Mouse (Mus musculus) kidney, postnatal 14 days (tissue): ENCODE data around the gene 2310057N15Rik.
"Not testable (repeated sequence)": the region's sequence is repeated elsewhere in the genome, so short reads cannot be mapped to it uniquely, and the experiment has no call there.

ENCODE experiments used
- DNase-seq: peaks from one replicate; pipeline ENCODE4 v3.0.0; 2022; ENCODE audit warnings: mixed read lengths

Gene 2310057N15Rik

DNA sequence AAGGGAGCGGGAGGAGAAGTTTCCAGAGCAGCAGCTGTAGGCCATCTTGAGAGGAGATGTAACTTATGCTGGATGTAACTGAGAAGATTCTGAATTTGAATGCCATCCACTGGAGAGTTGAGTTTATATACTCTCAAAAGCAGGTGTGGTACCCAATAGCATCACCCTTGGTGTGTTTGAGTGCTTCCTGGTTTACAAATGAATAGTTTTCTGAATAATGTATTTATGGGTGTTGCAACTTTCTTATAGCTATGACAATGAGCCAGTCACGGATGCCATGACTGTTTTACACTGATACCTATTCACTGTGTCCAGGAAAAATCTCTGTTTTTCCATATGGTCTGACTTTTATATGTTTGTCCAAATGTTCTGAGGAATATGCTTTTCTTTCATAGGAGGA, at the start of gene 2310057N15Rik:
Gene 2310057N15Rik (minus strand): TSS at position 101 of the 400 bp plus-strand sequence.
- no peak for DNase-seq

DNA sequence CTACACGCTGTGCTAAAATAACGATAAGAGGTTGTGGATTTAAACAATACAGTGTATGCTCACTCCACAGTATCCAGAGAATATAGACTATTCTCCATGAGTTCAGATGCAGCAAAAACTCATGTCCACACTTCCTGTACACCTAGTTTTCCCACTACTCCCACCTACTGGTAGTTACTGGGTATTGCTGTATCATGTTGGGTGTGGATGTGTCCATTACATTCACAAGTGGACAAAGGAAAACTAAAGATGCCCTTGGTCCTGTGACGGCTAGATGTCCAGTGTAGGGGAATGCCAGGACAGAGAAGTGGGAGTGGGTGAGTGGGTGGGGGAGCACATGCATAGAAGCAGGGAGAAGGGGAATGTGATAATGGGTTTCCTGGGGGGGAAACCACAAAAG, 49.7 kb upstream of the 2310057N15Rik start:
- peak; percentile 34 for DNase-seq

DNA sequence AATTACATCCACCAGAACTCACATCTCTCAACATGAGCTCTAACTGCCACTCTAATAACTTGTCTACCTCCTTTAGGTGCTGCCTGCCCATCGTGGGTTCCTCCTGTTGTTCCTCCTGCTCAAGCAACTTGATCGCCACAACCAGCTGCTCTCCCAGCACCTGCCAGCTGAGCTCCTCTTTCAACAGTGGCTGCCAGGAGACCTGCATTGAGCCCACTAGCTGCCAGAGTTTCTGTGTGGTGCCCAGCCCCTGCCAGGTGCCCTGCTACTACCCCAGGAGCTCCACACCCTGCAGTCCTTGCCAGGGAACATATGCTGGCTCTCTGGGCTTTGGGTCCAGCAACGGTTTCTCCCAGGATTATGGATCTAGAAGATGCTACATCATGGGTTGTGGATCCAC, 46.1 kb upstream of the 2310057N15Rik start, which contains the start of gene Krtap15:
Gene Krtap15 (plus strand): TSS at position 150 of the 400 bp plus-strand sequence.
- DNase-seq, result no peak

DNA sequence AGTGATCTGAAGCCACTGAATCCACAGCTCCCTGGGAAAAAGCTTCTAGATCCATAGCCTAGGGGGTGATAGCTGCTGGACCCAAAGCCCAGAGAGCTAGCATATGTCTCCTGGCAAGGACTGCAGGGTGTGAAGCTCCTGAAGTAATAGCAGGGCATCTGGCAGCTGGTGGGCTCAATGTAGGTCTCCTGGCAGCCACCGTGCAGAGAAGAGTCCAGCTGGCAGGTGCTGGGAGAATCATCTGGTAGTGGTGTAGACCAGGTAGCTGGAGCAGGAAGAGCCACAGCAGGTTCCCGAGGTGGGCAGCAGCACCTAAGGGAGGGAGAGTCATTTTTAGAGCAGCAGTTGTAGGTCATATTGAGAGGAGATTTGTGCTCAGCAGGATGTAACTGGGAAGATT, 37.8 kb upstream of the 2310057N15Rik start, which contains the start of gene Gm20741:
Gene Gm20741 (minus strand): TSS at position 394 of the 400 bp plus-strand sequence.
- DNase-seq, result no peak

DNA sequence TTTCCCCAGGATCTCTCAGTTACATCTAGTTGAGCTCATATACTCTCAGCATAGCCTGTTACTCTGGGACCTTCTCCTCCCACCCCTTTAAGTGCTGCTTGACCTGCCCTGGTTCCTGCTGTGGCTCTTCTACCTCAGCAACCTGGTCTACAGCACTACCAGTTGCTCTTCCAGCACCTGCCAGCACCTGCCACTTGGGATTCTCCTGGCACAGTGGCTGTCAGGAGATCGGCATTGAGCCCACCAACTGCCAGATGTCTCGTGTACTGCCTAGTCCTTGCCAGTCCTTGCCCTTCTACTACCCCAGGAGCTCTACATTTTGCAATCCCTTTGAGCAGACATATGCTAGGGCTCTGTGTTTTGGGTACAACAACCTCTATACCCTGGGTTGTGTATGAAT, 12.8 kb upstream of the 2310057N15Rik start:
- DNase-seq, result no peak

DNA sequence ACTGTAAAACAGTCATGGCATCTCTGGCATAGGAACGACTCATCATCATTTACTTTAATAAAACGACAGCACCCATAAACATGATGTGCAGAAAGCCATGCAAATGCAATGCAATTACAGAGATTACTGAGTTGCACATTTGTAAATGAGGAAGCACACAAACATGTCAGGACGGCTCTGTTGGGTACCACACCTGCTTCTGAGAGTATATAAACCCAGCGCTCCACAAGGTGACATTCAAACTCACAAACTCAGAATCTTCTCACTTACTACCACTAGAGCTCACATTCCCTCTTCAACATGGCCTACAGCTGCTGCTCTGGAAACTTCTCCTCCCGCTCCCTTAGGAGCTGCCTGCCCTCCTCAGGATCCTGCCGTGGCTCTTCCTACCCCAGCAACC, 3.6 kb upstream of the 2310057N15Rik start, which contains the start of gene Gm5965:
Gene Gm5965 (plus strand): TSS at position 301 of the 400 bp plus-strand sequence.
- no peak for DNase-seq

DNA sequence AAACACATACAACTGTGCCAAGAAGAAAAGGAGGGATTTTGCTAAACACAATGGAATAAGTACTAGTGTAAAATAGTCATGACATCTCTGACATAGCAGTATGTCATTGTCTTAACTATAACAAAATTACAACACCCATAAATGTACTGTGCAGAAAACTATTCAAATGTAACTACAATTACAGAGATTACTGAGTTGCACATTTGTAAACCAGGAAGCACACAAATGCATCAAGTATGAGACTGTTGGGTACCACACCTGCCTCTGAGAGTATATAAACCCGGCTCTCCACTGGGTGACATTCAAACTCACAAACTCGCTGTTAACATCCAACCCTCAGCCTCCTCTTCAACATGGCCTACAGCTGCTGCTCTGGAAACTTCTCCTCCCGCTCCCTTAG, 15.5 kb downstream of the 2310057N15Rik start, which contains the start of gene 2310034C09Rik:
Gene 2310034C09Rik (plus strand): TSS at position 301 of the 400 bp plus-strand sequence.
- DNase-seq, result not testable (repeated sequence)

DNA sequence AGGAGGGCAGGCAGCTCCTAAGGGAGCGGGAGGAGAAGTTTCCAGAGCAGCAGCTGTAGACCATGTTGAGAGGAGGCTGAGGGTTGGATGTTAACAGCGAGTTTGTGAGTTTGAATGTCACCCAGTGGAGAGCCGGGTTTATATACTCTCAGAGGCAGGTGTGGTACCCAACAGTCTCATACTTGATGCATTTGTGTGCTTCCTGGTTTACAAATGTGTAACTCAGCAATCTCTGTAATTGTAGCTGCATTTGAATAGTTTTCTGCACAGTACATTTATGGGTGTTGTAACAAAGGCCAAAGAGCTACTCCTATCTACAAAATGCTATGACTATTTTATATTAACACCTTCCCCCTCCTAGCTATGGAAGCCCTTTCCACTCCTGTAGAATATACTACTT, 22.5 kb downstream of the 2310057N15Rik start, which contains the start of gene Krtap13:
Gene Krtap13 (minus strand): TSS at position 101 of the 400 bp plus-strand sequence.
- not testable (repeated sequence) for DNase-seq

DNA sequence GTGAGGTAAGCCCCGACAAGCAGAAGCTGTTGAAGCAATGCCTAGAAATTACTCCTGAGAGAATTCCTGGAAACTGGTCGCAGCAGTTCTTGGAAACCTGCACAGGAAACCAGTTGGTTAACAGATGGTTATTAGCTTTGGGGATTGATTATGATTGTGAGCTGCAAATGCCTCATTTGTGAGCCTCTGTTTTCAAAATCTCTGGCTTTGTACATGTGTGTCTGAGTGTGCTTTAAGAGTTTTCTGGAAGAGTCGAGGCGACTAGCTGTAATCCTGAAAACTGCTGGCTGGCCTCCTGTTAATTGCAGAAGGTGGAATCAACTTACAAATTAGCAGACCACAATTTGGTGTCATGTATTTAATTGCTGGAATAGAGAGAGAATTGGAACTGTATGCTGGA, 26.1 kb downstream of the 2310057N15Rik start:
- no peak for DNase-seq

DNA sequence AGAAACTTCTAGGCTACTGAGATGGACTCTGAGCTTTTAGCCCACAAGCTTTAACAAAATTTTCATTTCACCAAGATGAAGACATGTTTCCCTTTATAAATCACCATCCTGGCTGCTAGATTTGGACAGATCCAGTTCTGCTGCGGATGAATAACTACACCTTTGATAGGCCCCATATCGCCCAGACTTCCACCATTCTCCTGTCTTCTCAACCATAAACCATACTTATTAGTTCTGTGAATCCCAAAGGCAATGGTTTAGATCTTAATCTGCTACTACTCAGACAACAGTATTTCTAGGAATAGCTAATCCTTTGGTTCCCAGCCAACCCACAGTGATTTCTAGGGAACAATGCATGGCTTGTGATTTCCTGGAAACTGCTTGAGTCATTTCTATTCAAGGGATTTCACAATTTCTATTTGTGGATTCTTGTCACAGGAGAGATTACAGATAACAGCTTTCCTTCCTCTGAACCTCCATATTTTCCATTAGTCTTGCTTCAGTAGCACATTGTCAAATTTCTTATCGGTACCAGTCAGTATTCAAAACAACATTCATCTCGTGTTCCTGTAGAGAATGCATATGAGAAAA, 29.2 kb downstream of the 2310057N15Rik start:
- no peak for DNase-seq

DNA sequence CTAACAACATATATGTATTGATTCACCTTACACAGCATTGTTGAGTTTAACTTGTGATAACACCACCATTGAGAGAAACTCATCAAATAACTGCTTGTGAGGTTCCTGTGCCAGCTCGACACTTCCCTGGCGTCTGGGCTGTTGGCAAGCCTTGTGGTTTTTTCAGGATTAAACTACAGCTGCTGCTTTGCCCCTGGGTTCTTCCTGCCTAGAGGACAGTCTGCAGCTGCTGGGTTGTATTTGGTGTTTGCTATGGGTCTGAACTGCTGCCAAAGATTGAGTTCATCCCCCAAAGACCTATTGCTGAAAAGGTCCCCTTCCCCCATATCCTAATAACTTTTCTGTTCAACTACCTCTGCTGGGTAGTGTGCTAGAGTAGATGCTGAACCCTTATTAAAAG, 38.6 kb downstream of the 2310057N15Rik start:
- DNase-seq, result no peak

DNA sequence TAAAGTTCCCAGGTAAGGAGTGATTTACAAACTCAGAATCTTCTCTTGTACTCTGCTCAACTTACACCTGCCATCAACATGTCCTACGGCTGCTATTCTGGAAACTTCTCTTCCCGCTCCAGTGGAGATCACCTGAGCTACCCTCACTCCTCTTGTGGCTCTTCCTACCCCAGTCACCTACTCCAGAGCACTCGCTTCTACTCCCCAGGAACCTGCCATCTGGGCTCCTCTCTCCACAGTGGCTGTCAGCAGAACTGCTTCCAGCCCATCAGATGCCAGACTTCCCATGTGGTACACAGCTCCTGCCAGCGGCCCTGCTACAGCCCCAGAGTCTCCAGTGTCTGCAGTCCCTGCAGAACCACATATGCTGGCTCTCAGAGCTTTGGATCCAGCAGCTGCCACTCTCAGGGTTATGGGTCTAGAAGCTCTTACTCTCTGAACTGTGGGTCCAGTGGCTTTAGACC, 45.2 kb downstream of the 2310057N15Rik start, which contains the start of gene Krtap13-1:
Gene Krtap13-1 (plus strand): TSS at position 51 of the 464 bp plus-strand sequence.
- DNase-seq, result no peak
